Mouse (Mus musculus): ENCODE measurements around the gene Stam.

- TF ChIP-seq CTCF (IDR thresholded peaks at IDR 0.05; ENCODE audit: low read depth, low read length) (no peak), POLR2A (IDR thresholded peaks at IDR 0.05; ENCODE audit: borderline replicate concordance, low read depth, low read length) (no peak)
Measured at GRCm38 (mm10) chr2:14184375-14184774, 110.5 kb downstream of the Stam start.
